Mouse (Mus musculus): ENCODE results near the gene Thsd7a. TPM values are rescaled to one million over a fixed set of nuclear protein-coding genes. Genes with fewer than 3 reads are reported as not detected.
A peak's percentile ranks its signal among the peaks of the same experiment; 100 is the strongest.

The Thsd7a gene
- polyA plus RNA-seq, 1 experiment from 2014 or later, result 0.46 TPM

- H3K9ac ChIP-seq, result no peak overlapping the region
- H3K9me3 ChIP-seq (replicated peaks), result no peaks in the 10 kb centered on the region
- H3K36me3 ChIP-seq, result no peaks in the 10 kb centered on the region
- H3K27ac ChIP-seq, result no peak overlapping the region
- 26% methylated on average over 12 of the region's 12 CpGs for WGBS (ENCODE audit: insufficient replicate concordance)
- peak overlapping the region; percentile 69 for H3K4me2 ChIP-seq
- DNase-seq (no peak), ATAC-seq (ENCODE audit: low read depth) (no peak)
- H3K4me3 ChIP-seq (replicated peaks), result peak overlapping the region; percentile 56
- peaks cover 38% of the 10 kb centered on the region for H3K27me3 ChIP-seq
- H3K4me1 ChIP-seq (replicated peaks), result peaks cover 8% of the 10 kb centered on the region
Observed at GRCm38 (mm10) chr6:12749531-12750210, 461 bp upstream of the Thsd7a start.

- H3K4me2 ChIP-seq, result peak overlapping the region; percentile 69
- no peaks in the 10 kb centered on the region for H3K9me3 ChIP-seq (replicated peaks)
- no peak overlapping the region for H3K9ac ChIP-seq
- H3K27ac ChIP-seq, result no peak overlapping the region
- DNase-seq (no peak), ATAC-seq (ENCODE audit: low read depth) (no peak; the same call in 1 of the 2 replicates)
- 2% methylated on average over 6 of the region's 6 CpGs for WGBS (ENCODE audit: insufficient replicate concordance)
- peaks cover 8% of the 10 kb centered on the region for H3K4me1 ChIP-seq (replicated peaks)
- H3K36me3 ChIP-seq, result no peaks in the 10 kb centered on the region
- peak overlapping the region; percentile 56 for H3K4me3 ChIP-seq (replicated peaks)
- H3K27me3 ChIP-seq, result peaks cover 38% of the 10 kb centered on the region
Observed at GRCm38 (mm10) chr6:12748454-12748786, 790 bp downstream of the Thsd7a start.

GRCm38 (mm10) chr6:12747856-12748450 lies 1.3 kb downstream of the Thsd7a start:
- H3K4me2 ChIP-seq, result peak overlapping the region; percentile 69
- DNase-seq, result no peak
- H3K4me3 ChIP-seq (replicated peaks), result 0 out of 2 replicates have a peak overlapping the region, but pooled peaks have one; percentile 56
- H3K9ac ChIP-seq, result no peak overlapping the region
- no peak overlapping the region for H3K27ac ChIP-seq
- peaks cover 38% of the 10 kb centered on the region for H3K27me3 ChIP-seq
- H3K4me1 ChIP-seq (replicated peaks), result peaks cover 8% of the 10 kb centered on the region
- no peak for ATAC-seq (ENCODE audit: low read depth)
- no peaks in the 10 kb centered on the region for H3K36me3 ChIP-seq
- H3K9me3 ChIP-seq (replicated peaks), result no peaks in the 10 kb centered on the region
- 12% methylated on average over 11 of the region's 11 CpGs for WGBS (ENCODE audit: insufficient replicate concordance)

- H3K4me3 ChIP-seq (replicated peaks), result no peak overlapping the region
- no peaks in the 10 kb centered on the region for H3K4me1 ChIP-seq (replicated peaks)
- H3K4me2 ChIP-seq, result no peak overlapping the region
- ATAC-seq (ENCODE audit: low read depth) (no peak), DNase-seq (no peak)
- H3K36me3 ChIP-seq, result no peaks in the 10 kb centered on the region
- no peak overlapping the region for H3K27ac ChIP-seq
- H3K27me3 ChIP-seq, result peaks cover 8% of the 10 kb centered on the region
- H3K9ac ChIP-seq, result no peak overlapping the region
- H3K9me3 ChIP-seq (replicated peaks), result no peaks in the 10 kb centered on the region
- 62% methylated on average over 4 of the region's 4 CpGs for WGBS (ENCODE audit: insufficient replicate concordance)
Observed at GRCm38 (mm10) chr6:12742791-12743190, 6.4 kb downstream of the Thsd7a start.

- no peak for ATAC-seq (ENCODE audit: low read depth)
- Histone ChIP-seq H3K36me3 (no peaks in the 10 kb centered on the region), H3K27me3 (no peaks in the 10 kb centered on the region), H3K9ac (no peak overlapping the region), H3K4me2 (no peak overlapping the region), H3K27ac (no peak overlapping the region), H3K4me1 (replicated peaks) (no peaks in the 10 kb centered on the region), H3K4me3 (replicated peaks) (no peak overlapping the region), H3K9me3 (replicated peaks) (no peaks in the 10 kb centered on the region)
- DNase-seq, result no peak
- 48% methylated on average over 3 of the region's 3 CpGs for WGBS (ENCODE audit: insufficient replicate concordance)
Observed at GRCm38 (mm10) chr6:12733924-12734323, 15.3 kb downstream of the Thsd7a start.

GRCm38 (mm10) chr6:12716071-12716470 lies 33.1 kb downstream of the Thsd7a start:
- DNase-seq (no peak), ATAC-seq (ENCODE audit: low read depth) (no peak)
- no peaks in the 10 kb centered on the region for H3K4me1 ChIP-seq (replicated peaks)
- no peaks in the 10 kb centered on the region for H3K9me3 ChIP-seq (replicated peaks)
- H3K27ac ChIP-seq, result no peak overlapping the region
- WGBS (ENCODE audit: insufficient replicate concordance), result 77% methylated on average over 8 of the region's 8 CpGs
- H3K4me2 ChIP-seq, result no peak overlapping the region
- no peaks in the 10 kb centered on the region for H3K36me3 ChIP-seq
- no peak overlapping the region for H3K4me3 ChIP-seq (replicated peaks)
- H3K9ac ChIP-seq, result no peak overlapping the region
- H3K27me3 ChIP-seq, result no peaks in the 10 kb centered on the region

GRCm38 (mm10) chr6:12712581-12712980 lies 36.6 kb downstream of the Thsd7a start:
- ATAC-seq (ENCODE audit: low read depth), result no peak

GRCm38 (mm10) chr6:12702925-12703324 lies 46.3 kb downstream of the Thsd7a start:
- Histone ChIP-seq H3K4me1 (replicated peaks) (no peaks in the 10 kb centered on the region), H3K9ac (no peak overlapping the region), H3K36me3 (no peaks in the 10 kb centered on the region), H3K27ac (no peak overlapping the region), H3K27me3 (no peaks in the 10 kb centered on the region), H3K4me3 (replicated peaks) (no peak overlapping the region), H3K9me3 (replicated peaks) (no peaks in the 10 kb centered on the region), H3K4me2 (no peak overlapping the region)
- ATAC-seq (ENCODE audit: low read depth) (peak; percentile 45; the same call in 1 of the 2 replicates), DNase-seq (no peak)
- WGBS (ENCODE audit: insufficient replicate concordance), result 21% methylated on average over 3 of the region's 3 CpGs

More at GRCm38 (mm10) chr6:12712581-12712980, 36.6 kb downstream of the Thsd7a start:
- DNase-seq, result no peak
- Histone ChIP-seq H3K4me3 (replicated peaks) (no peak overlapping the region), H3K27ac (no peak overlapping the region), H3K27me3 (no peaks in the 10 kb centered on the region), H3K36me3 (no peaks in the 10 kb centered on the region), H3K9ac (no peak overlapping the region), H3K4me1 (replicated peaks) (no peaks in the 10 kb centered on the region), H3K4me2 (no peak overlapping the region), H3K9me3 (replicated peaks) (no peaks in the 10 kb centered on the region)
- WGBS (ENCODE audit: insufficient replicate concordance), result 28% methylated on average over 3 of the region's 3 CpGs

GRCm38 (mm10) chr6:12699089-12699488 lies 50.1 kb downstream of the Thsd7a start:
- no peak for DNase-seq
- Histone ChIP-seq H3K9me3 (replicated peaks) (no peaks in the 10 kb centered on the region), H3K4me2 (no peak overlapping the region), H3K36me3 (no peaks in the 10 kb centered on the region), H3K4me1 (replicated peaks) (no peaks in the 10 kb centered on the region), H3K9ac (no peak overlapping the region), H3K27ac (no peak overlapping the region), H3K27me3 (no peaks in the 10 kb centered on the region), H3K4me3 (replicated peaks) (no peak overlapping the region)
- ATAC-seq (ENCODE audit: low read depth), result no peak
- WGBS (ENCODE audit: insufficient replicate concordance), result 76% methylated on average over 2 of the region's 2 CpGs

- Histone ChIP-seq H3K27ac (no peak overlapping the region), H3K4me3 (replicated peaks) (no peak overlapping the region), H3K4me2 (no peak overlapping the region), H3K4me1 (replicated peaks) (no peaks in the 10 kb centered on the region), H3K36me3 (no peaks in the 10 kb centered on the region), H3K9me3 (replicated peaks) (no peaks in the 10 kb centered on the region), H3K27me3 (no peaks in the 10 kb centered on the region), H3K9ac (no peak overlapping the region)
- ATAC-seq (ENCODE audit: low read depth) (no peak), DNase-seq (no peak)
- 80% methylated on average over 1 of the region's 1 CpGs for WGBS (ENCODE audit: insufficient replicate concordance)
Observed at GRCm38 (mm10) chr6:12693689-12694088, 55.5 kb downstream of the Thsd7a start.

- no peaks in the 10 kb centered on the region for H3K27me3 ChIP-seq
- no peaks in the 10 kb centered on the region for H3K4me1 ChIP-seq (replicated peaks)
- no peak for ATAC-seq (ENCODE audit: low read depth)
- no peak overlapping the region for H3K4me2 ChIP-seq
- H3K9ac ChIP-seq, result no peak overlapping the region
- no peak overlapping the region for H3K27ac ChIP-seq
- WGBS (ENCODE audit: insufficient replicate concordance), result 63% methylated on average over 3 of the region's 3 CpGs
- no peaks in the 10 kb centered on the region for H3K36me3 ChIP-seq
- H3K9me3 ChIP-seq (replicated peaks), result no peaks in the 10 kb centered on the region
- H3K4me3 ChIP-seq (replicated peaks), result no peak overlapping the region
- DNase-seq, result no peak
Observed at GRCm38 (mm10) chr6:12693239-12693638, 56.0 kb downstream of the Thsd7a start.

GRCm38 (mm10) chr6:12649633-12650032 lies 99.6 kb downstream of the Thsd7a start:
- no peak overlapping the region for H3K9ac ChIP-seq
- no peaks in the 10 kb centered on the region for H3K4me1 ChIP-seq (replicated peaks)
- ATAC-seq (ENCODE audit: low read depth) (no peak), DNase-seq (no peak)
- H3K36me3 ChIP-seq, result no peaks in the 10 kb centered on the region
- no peaks in the 10 kb centered on the region for H3K27me3 ChIP-seq
- H3K9me3 ChIP-seq (replicated peaks), result no peaks in the 10 kb centered on the region
- H3K4me2 ChIP-seq, result no peak overlapping the region
- no peak overlapping the region for H3K27ac ChIP-seq
- 9% methylated on average over 1 of the region's 1 CpGs for WGBS (ENCODE audit: insufficient replicate concordance)
- H3K4me3 ChIP-seq (replicated peaks), result no peak overlapping the region

All from liver, embryonic 13.5 days (tissue).